8 mouse cellular contexts compared by ENCODE assay signal in the genomic region with DNA sequence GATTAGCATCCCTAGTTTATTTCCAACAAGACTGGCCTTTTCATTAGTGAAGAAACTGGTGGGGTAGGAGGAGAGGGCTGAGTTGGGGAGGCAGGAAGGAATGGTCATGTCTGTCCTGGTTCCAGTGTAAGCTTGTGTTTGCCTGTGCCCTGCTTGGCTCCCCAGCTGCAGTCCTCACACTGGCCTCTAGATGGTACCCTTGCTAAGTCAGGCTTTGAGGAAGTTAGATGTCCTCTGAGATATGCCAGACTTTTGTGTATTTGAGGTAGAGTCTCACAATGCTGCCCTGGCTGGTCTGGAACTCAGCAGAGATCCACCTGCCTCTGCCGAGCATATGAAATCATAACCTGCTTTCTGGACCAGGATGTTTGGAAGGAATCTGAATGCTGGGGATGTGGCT. TPM values are rescaled to one million over a fixed set of nuclear protein-coding genes. Genes with fewer than 3 reads are reported as not detected.
A peak's percentile ranks its signal among the peaks of the same experiment; 100 is the strongest.
DNase-seq lines count a peak whose midpoint lies in the region; ATAC-seq and TF ChIP-seq lines count a peak whose summit lies in the region.
"Had no signal": no experiment of that assay in that cellular context is flagged by ENCODE, and none has a peak within 500 bp of the region (broad histone marks: within the 10 kb centered on the region; RNA-seq: fewer than 3 reads in every experiment).

No protein-coding gene starts in this region.

- H3K4me1 ChIP-seq in lung, embryonic 14.5 days (ENCODE audit: insufficient read depth): 0 out of 2 replicates have a peak, but pooled peaks cover 10% of the 10 kb centered on the region

- ATAC-seq in CD4-positive, CD25-positive, alpha-beta regulatory T cell, adult 4 months: peak; percentile 68
- ATAC-seq in lung, embryonic 14.5 days (ENCODE audit: insufficient read depth): no peak

- peaks cover 23% of the 10 kb centered on the region for H3K36me3 ChIP-seq in lung, embryonic 14.5 days (ENCODE audit: insufficient read depth)

- H3K9ac ChIP-seq in lung, embryonic 14.5 days: no peak overlapping the region
- H3K9ac ChIP-seq: lung, embryonic 15.5 days had no signal

- no peak overlapping the region for H3K4me2 ChIP-seq in lung, embryonic 14.5 days
- H3K4me2 ChIP-seq: lung, embryonic 15.5 days had no signal

- no peak overlapping the region for H3K4me3 ChIP-seq in lung, embryonic 14.5 days (ENCODE audit: low read depth, low read length)
- H3K4me3 ChIP-seq: lung, embryonic 15.5 days had no signal

- DNase-seq in MN1 (ENCODE audit: low spot score): peak; percentile 67
- DNase-seq in cerebellum, adult 9-10 months: peak; percentile 78
- peak; percentile 84 for DNase-seq in gastrocnemius, adult 18-20 months (ENCODE audit: low spot score)
- DNase-seq in kidney, postnatal 36 days: peak; percentile 88 to 94
- DNase-seq in lung, embryonic 14.5 days: peak; percentile 89
- peak; percentile 76 for DNase-seq in right cerebral cortex, postnatal 25 days

- TF ChIP-seq CTCF in lung, embryonic 14.5 days (IDR thresholded peaks at IDR 0.05; ENCODE audit: low read depth): peak; percentile 91

- H3K27me3 ChIP-seq in lung, embryonic 14.5 days (ENCODE audit: insufficient read depth, low read length): no peaks in the 10 kb centered on the region
- H3K27me3 ChIP-seq: lung, embryonic 15.5 days had no signal

- 35% methylated on average over 1 of the region's 1 CpGs for WGBS in lung, embryonic 14.5 days

- H3K9me3 ChIP-seq in lung, embryonic 14.5 days (ENCODE audit: low read depth, low read length): no peaks in the 10 kb centered on the region
- H3K9me3 ChIP-seq: lung, embryonic 15.5 days had no signal

- no peak overlapping the region for H3K27ac ChIP-seq in lung, embryonic 14.5 days (ENCODE audit: low read depth)
- H3K27ac ChIP-seq: lung, embryonic 15.5 days had no signal

RNA-seq across cellular contexts. Expression of a gene that starts 3.5 kb away (rescaled TPM):
- 1 to 10 TPM; 5.3 to 5.7 TPM for polyA plus RNA-seq in CD4-positive, CD25-positive, alpha-beta regulatory T cell, adult 4 months (2017; shearing (Covaris generic))
- total RNA-seq in gastrocnemius, adult 18-20 months (2021): 10 to 100 TPM; 62.7 to 71.1 TPM
- 17.2 and 18.4 TPM in 2 replicates for polyA plus RNA-seq in lung, embryonic 14.5 days (2014; fragmentation: Nextera tagmentation; extraction: Ambion mirVana)

RNA-seq across cellular contexts. Expression of a gene that starts 3.5 kb away (rescaled TPM):
- polyA plus RNA-seq in CD4-positive, CD25-positive, alpha-beta regulatory T cell, adult 4 months (2017; shearing (Covaris generic)): 10 to 100 TPM; 22.9 to 32.2 TPM
- total RNA-seq in gastrocnemius, adult 18-20 months (2021): 1 to 10 TPM; 7.3 to 8.7 TPM
- 15.9 and 16.2 TPM in 2 replicates for polyA plus RNA-seq in lung, embryonic 14.5 days (2014; fragmentation: Nextera tagmentation; extraction: Ambion mirVana)

RNA-seq across cellular contexts. Expression of a gene that starts 15.1 kb away (rescaled TPM):
- 100 to 1,000 TPM; 114 to 143 TPM for polyA plus RNA-seq in CD4-positive, CD25-positive, alpha-beta regulatory T cell, adult 4 months (2017; shearing (Covaris generic))
- total RNA-seq in gastrocnemius, adult 18-20 months (2021): 10 to 100 TPM; 24.0 to 27.9 TPM
- 40.4 and 43.2 TPM in 2 replicates for polyA plus RNA-seq in lung, embryonic 14.5 days (2014; fragmentation: Nextera tagmentation; extraction: Ambion mirVana)

RNA-seq across cellular contexts. Expression of a gene that starts 57.5 kb away (rescaled TPM):
- polyA plus RNA-seq in CD4-positive, CD25-positive, alpha-beta regulatory T cell, adult 4 months (2017; shearing (Covaris generic)): 100 to 1,000 TPM; 547 to 812 TPM
- 10 to 100 TPM in 1 of 2 experiments, 1 to 10 TPM in 1; 9.2 to 14.3 TPM for total RNA-seq in gastrocnemius, adult 18-20 months (2021)
- polyA plus RNA-seq in lung, embryonic 14.5 days (2014; fragmentation: Nextera tagmentation; extraction: Ambion mirVana): 40.5 and 45.9 TPM in 2 replicates
